Mouse (Mus musculus) midbrain, embryonic 16.5 days (tissue): ENCODE results near the gene Trappc10. TPM values are rescaled to one million over a fixed set of nuclear protein-coding genes. Genes with fewer than 3 reads are reported as not detected.

ENCODE experiments used
- ATAC-seq: fragments of 200-750 bp; cut with Nextera tagmentation; 2 replicates; pipeline ENCODE4 v1.8.0; 2017; ENCODE audit warnings: moderate TSS enrichment
- H3K27ac ChIP-seq: fragments of 300-500 bp; sonication (generic); 2 replicates; pipeline ENCODE4 v1.5.1; 2014; ENCODE audit warnings: mild to moderate bottlenecking, low read length, mixed read lengths
- H3K27me3 ChIP-seq: fragments of 300-500 bp; sonication (generic); 2 replicates; pipeline ENCODE4 v1.6.1; 2014; ENCODE audit warnings: low read depth, low read length, mixed read lengths; ENCODE audit not compliant: control insufficient read depth, insufficient read depth
- H3K36me3 ChIP-seq: fragments of 300-500 bp; sonication (generic); 2 replicates; pipeline ENCODE4 v1.6.1; 2014; ENCODE audit warnings: mild to moderate bottlenecking, low read length, moderate library complexity, mixed read lengths; ENCODE audit not compliant: control insufficient read depth, insufficient read depth
- H3K4me1 ChIP-seq: fragments of 300-500 bp; sonication (generic); 2 replicates; pipeline ENCODE4 v1.6.1; 2014; ENCODE audit warnings: mild to moderate bottlenecking, low read length, mixed read lengths; ENCODE audit not compliant: control insufficient read depth, insufficient read depth
- H3K4me2 ChIP-seq: fragments of 300-500 bp; sonication (generic); 2 replicates; pipeline ENCODE4 v1.6.1; 2014; ENCODE audit warnings: mild to moderate bottlenecking, low read length, mixed read lengths
- H3K4me3 ChIP-seq: fragments of 300-500 bp; sonication (generic); 2 replicates; pipeline ENCODE4 v1.5.1; 2014; ENCODE audit warnings: low read depth, mild to moderate bottlenecking, low read length, moderate library complexity, mixed read lengths
- H3K9ac ChIP-seq: fragments of 300-500 bp; sonication (generic); 2 replicates; pipeline ENCODE4 v1.6.1; 2014; ENCODE audit warnings: low read depth, low read length, mixed read lengths
- H3K9me3 ChIP-seq: fragments of 300-500 bp; sonication (generic); replicated peaks from 2 replicates; pipeline ENCODE4 v1.6.1; 2014; ENCODE audit warnings: mild to moderate bottlenecking, low read length, mixed read lengths; ENCODE audit not compliant: control insufficient read depth, poor library complexity, severe bottlenecking
- WGBS: fragments of 180-500 bp; shearing (Covaris S2); extraction: QIAGEN DNeasy Blood & Tissue Kit; methylation state at CpG from one replicate; pipeline ENCODE4 v1.1.7; 2014; 5-methylcytosine and 5-hydroxymethylcytosine counted together
- polyA plus RNA-seq: library from polyadenylated mRNA; unstranded; fragments of >200 nt; fragmentation: Nextera tagmentation; extraction: Ambion mirVana; gene quantifications from 2 replicates; pipeline ENCODE4 v1.2.1, GENCODE M21; 2015

The Trappc10 gene
- polyA plus RNA-seq, 1 experiment from 2014 or later: 22.4 TPM

DNA sequence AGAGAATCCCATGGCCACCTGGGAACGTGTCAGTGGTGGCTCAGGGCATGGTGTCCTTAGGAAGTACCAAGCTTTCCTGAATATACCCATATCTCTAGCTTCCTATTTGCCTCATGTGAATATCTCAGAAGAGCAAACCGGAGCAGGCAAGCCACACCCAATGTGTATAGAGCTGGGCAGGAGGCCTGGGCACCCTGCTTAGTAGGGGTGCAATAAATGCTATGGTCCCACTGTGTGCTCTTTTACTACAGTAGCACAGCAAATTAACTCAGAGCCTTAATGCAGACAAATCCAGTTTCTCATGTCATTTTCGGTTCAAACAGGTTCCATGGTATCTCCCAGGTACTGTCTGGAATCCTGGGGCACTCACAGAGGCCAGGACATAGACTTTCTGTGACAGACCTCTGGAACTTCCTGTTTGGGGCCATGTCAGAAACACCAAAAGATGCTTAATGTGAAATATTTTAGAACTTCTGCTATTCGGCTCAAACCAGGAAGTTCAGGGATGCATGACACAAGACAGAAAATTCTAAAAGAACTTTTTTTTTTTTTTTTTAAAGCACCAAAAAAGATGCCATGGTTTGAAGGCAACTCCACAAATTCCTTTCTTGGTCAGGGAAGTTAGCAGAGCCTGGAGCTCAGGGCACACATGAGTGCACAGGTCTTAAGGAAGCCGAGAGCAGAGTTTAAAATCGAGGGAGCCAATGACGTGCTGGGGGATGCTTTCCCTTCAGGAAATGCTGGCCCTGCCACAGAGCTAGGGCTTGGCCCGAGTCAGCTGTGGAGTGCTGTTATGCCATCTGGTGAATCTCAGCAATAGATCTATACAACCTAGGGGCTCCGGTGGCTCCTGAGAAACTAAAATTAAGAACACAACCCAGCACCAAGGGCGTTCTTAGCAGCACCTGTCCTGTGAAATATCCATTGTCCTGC, 95.3 kb downstream of the Trappc10 start:
- Histone ChIP-seq H3K36me3 (no peaks in the 10 kb centered on the region), H3K27me3 (no peaks in the 10 kb centered on the region), H3K4me2 (no peak overlapping the region), H3K4me3 (no peak overlapping the region), H3K9me3 (no peaks in the 10 kb centered on the region), H3K27ac (no peak overlapping the region), H3K4me1 (no peaks in the 10 kb centered on the region), H3K9ac (no peak overlapping the region)
- no peak for ATAC-seq
- WGBS: 59% methylated on average over 10 of the region's 10 CpGs

DNA sequence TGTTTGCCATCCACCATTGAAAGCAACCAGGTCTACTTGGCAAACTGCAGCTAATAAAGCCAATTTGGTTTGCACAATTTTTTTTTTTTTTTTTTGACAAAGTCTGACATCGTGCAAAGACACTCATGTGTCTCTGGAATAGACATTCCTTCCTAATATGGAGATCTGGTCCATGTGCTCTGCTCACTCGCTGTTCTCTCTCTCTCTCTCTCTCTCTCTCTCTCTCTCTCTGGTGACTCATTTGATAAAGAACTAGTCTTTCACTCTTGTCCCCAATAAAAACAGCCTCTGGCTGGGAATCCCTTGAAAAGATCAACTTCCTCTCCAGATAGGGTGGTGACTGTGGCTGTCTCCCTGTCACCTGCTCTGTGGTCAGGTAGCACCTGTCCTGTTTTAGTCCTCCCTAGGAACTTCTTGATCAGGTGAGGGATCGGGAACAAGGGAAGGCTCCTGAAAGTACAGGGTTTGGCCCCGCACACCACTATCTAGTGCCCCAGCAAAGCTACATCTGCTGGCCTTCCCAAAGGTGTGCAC, 96.5 kb downstream of the Trappc10 start:
- H3K27me3 ChIP-seq: no peaks in the 10 kb centered on the region
- no peak overlapping the region for H3K4me3 ChIP-seq
- no peak overlapping the region for H3K4me2 ChIP-seq
- no peaks in the 10 kb centered on the region for H3K36me3 ChIP-seq
- H3K4me1 ChIP-seq: no peaks in the 10 kb centered on the region
- no peaks in the 10 kb centered on the region for H3K9me3 ChIP-seq
- no peak for ATAC-seq
- H3K9ac ChIP-seq: no peak overlapping the region
- WGBS: 83% methylated on average over 4 of the region's 4 CpGs
- H3K27ac ChIP-seq: no peak overlapping the region

DNA sequence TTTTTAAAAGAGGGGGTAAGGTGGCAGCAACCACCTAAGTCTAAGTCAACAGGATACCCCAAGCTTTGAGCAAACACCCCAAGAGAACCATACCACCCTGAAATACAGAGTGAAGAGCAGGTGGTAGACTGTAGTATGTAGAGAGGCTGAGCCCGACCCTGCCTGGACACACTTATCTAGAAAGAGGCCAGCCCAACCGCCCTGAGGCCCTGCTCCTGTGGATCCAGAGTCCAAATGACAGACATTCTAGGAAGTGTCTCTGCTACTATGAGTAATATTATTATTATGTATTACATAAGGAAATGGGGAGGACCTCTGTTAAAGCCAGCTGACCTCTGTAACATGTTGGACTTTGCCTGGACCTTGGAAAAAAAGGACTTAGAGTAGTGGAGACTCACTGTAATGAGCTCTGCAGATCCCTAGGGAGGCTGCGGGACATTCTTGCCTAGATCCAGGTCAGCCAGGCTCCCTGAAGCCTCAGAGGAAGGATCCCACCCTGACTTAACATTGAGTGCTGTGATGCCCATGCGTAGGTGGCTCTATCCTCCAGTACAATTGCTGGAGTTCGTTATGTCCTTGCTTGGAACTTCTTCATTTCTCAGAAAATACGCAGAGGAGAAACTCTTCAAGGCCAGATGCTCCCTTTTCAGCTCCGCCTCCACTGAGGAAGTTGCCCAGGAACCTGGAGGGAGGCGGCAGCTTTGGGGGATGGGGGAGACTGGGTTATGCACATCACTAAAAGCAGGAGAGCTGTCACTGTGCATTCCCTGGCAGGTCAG, 100.5 kb downstream of the Trappc10 start:
- Histone ChIP-seq H3K4me2 (no peak overlapping the region), H3K27ac (no peak overlapping the region), H3K4me3 (no peak overlapping the region), H3K9me3 (no peaks in the 10 kb centered on the region), H3K27me3 (no peaks in the 10 kb centered on the region), H3K9ac (no peak overlapping the region), H3K4me1 (no peaks in the 10 kb centered on the region), H3K36me3 (no peaks in the 10 kb centered on the region)
- no peak for ATAC-seq
- 64% methylated on average over 8 of the region's 8 CpGs for WGBS

DNA sequence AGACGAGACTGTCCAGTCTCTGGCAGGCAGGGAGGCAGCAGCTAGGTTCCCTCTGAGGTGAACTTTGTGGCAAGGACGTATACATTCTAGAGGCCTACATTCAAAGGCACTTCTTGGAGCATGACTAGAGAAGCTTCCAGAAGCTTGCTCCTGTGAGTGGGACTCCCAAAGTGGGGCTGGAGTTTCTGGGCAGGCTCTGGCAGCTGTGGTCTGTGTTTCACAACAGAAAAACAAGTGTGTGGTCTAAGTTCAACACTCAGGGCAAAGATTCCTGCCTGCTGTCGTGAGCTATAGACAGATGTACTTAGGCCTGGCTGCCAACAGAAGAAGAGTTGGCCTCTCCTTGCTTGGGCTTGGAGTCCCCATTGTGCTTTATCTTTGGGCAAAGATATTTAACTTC, 103.6 kb downstream of the Trappc10 start:
- no peak overlapping the region for H3K27ac ChIP-seq
- H3K9me3 ChIP-seq: no peaks in the 10 kb centered on the region
- H3K36me3 ChIP-seq: no peaks in the 10 kb centered on the region
- no peaks in the 10 kb centered on the region for H3K4me1 ChIP-seq
- H3K27me3 ChIP-seq: no peaks in the 10 kb centered on the region
- H3K9ac ChIP-seq: no peak overlapping the region
- ATAC-seq: no peak
- no peak overlapping the region for H3K4me2 ChIP-seq
- 78% methylated on average over 3 of the region's 3 CpGs for WGBS
- H3K4me3 ChIP-seq: no peak overlapping the region

DNA sequence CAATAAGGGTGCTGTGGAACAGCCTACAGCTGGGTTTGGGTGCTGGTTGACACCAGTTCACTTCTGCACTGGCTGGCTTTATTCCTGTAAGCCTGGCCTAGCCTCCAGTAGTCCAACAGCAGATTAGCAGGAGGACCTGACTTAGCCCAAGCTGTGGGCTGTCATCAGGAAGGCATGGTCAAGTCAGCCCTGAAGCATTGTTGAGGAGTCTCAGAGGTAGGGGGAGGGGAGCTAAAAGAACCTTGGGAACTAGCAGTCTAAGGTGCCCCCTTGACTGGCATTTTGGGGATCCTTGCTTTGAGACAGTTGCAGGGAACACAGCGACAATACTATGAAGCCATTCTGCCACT, 104.2 kb downstream of the Trappc10 start:
- Histone ChIP-seq H3K27me3 (no peaks in the 10 kb centered on the region), H3K4me2 (no peak overlapping the region), H3K9me3 (no peaks in the 10 kb centered on the region), H3K4me1 (peaks cover under 1% of the 10 kb centered on the region; the same call in 1 of the 2 replicates), H3K27ac (no peak overlapping the region), H3K9ac (no peak overlapping the region), H3K4me3 (no peak overlapping the region), H3K36me3 (no peaks in the 10 kb centered on the region)
- no peak for ATAC-seq
- 94% methylated on average over 1 of the region's 1 CpGs for WGBS

DNA sequence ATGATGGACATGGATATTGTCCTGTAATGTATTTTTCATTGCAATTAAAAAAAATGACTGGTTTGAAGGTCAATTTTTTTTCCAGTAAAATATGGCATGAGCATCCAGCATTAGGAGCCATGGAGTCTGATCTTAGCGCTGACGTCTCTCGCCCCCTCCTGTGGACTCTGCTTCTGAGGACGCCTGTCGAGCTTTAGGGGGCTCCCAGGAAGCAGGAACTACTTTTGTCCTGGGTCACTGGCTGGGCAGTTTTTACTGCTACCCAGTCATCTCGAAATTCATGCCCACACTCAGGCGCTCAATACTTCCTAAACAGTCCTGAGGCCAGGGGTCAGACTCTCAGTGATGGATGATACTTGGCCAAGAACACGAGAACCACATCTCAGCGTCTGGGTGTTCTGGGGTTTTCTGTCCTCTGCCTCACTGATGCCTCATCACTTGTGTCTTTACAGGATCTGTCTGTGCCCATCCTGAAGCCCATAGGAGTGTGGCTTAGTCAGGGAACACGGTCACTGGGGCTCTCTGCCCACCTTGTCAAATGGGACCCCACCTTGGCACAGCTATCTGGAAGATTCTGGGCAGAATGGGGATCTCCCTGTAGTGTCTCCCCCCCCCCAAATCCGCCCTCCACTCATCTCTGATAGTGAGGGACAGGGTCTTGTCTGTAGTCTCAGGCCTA, 104.7 kb downstream of the Trappc10 start:
- H3K9ac ChIP-seq: no peak overlapping the region
- no peak overlapping the region for H3K4me3 ChIP-seq
- no peaks in the 10 kb centered on the region for H3K9me3 ChIP-seq
- no peak overlapping the region for H3K4me2 ChIP-seq
- no peaks in the 10 kb centered on the region for H3K36me3 ChIP-seq
- WGBS: 83% methylated on average over 11 of the region's 11 CpGs
- H3K4me1 ChIP-seq: peaks cover 4% of the 10 kb centered on the region; the same call in 1 of the 2 replicates
- H3K27ac ChIP-seq: no peak overlapping the region
- no peak for ATAC-seq
- no peaks in the 10 kb centered on the region for H3K27me3 ChIP-seq

DNA sequence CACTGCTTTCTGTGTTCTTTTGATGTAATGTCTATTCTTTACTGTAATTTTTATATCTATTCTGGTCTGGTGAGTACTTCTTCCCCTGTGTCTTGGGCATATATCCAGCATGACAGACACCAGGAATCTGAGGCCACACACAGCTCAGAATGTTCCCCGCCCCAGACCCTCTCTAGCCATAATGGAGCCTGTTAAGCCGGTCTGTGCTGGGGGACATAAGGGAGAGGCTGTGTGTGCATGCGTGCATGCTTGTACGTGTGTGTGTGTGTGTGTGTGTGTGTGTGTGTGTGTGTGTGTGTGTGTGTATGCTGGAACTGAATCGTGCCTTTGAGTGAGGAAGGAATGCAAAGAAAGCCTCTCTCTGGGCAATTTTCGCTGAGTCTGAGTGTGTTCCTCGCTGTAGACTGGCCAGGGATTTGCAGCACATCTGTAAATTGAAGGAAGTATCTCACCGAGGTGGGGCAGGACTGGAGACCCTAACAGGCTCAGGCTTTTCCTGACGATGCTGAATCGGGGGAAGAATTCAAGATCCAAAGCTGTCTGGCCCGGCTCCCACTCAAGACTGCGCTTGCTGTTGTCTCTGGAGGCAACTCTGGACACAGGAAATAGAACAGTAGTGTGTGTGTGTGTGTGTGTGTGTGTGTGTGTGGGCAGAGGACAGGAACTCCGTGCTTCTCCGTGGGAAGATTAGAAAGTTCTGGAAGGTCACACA, 105.5 kb downstream of the Trappc10 start:
- H3K27ac ChIP-seq: no peak overlapping the region; the same call in 1 of the 2 replicates
- 58% methylated on average over 14 of the region's 14 CpGs for WGBS
- H3K9me3 ChIP-seq: no peaks in the 10 kb centered on the region
- peaks cover 4% of the 10 kb centered on the region; the same call in 1 of the 2 replicates for H3K4me1 ChIP-seq
- H3K9ac ChIP-seq: no peak overlapping the region
- H3K4me3 ChIP-seq: no peak overlapping the region
- H3K27me3 ChIP-seq: no peaks in the 10 kb centered on the region
- no peaks in the 10 kb centered on the region for H3K36me3 ChIP-seq
- ATAC-seq: no peak
- H3K4me2 ChIP-seq: no peak overlapping the region

DNA sequence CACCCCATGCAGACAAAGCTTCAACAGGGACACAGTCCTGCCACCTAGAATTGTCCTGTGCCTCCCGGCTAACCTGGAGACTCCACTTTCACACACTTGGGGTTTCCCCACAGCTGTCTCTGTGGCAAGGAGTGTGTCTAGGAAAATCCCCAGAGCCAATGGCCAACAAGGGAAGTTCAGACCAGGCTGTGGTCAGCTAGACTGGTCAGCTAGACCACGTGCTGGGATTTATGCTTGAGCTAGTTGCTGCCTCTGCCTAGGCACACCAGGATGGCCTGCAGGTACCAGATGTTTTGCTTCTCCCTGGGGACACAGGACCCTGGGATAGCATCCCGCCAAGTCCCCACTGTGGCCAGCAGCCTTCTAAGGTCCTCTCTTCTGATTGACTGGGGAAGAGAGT, 107.2 kb downstream of the Trappc10 start:
- no peaks in the 10 kb centered on the region for H3K27me3 ChIP-seq
- no peak overlapping the region for H3K9ac ChIP-seq
- peaks cover 4% of the 10 kb centered on the region; the same call in 1 of the 2 replicates for H3K4me1 ChIP-seq
- H3K36me3 ChIP-seq: no peaks in the 10 kb centered on the region
- no peak overlapping the region for H3K27ac ChIP-seq
- no peak overlapping the region for H3K4me2 ChIP-seq
- H3K4me3 ChIP-seq: no peak overlapping the region
- H3K9me3 ChIP-seq: no peaks in the 10 kb centered on the region
- 88% methylated on average over 3 of the region's 3 CpGs for WGBS
- no peak for ATAC-seq
